Mouse (Mus musculus) midbrain, embryonic 10.5 days (tissue): Measurements from ENCODE around the gene Arap2. TPM values are rescaled to one million over a fixed set of nuclear protein-coding genes. Genes with fewer than 3 reads are reported as not detected.

Source experiments
- DNase-seq: peaks from one replicate; pipeline ENCODE4 v3.0.0-alpha.2; 2017; ENCODE audit warnings: low spot score
- H3K27ac ChIP-seq: fragments of 300-500 bp; sonication (generic); replicated peaks from 2 replicates; pipeline ENCODE4 v1.5.1; 2016; ENCODE audit warnings: mild to moderate bottlenecking
- H3K27me3 ChIP-seq: fragments of 300-500 bp; sonication (generic); 2 replicates; pipeline ENCODE4 v1.6.1; 2016; ENCODE audit warnings: low read depth, mild to moderate bottlenecking; ENCODE audit not compliant: poor library complexity, severe bottlenecking
- H3K36me3 ChIP-seq: fragments of 300-500 bp; sonication (generic); 2 replicates; pipeline ENCODE4 v1.6.1; 2016; ENCODE audit warnings: mild to moderate bottlenecking, moderate library complexity
- H3K4me1 ChIP-seq: fragments of 300-500 bp; sonication (generic); 2 replicates; pipeline ENCODE4 v1.6.1; 2016
- H3K4me3 ChIP-seq: fragments of 300-500 bp; sonication (generic); 2 replicates; pipeline ENCODE4 v1.5.1; 2016; ENCODE audit warnings: mild to moderate bottlenecking, moderate library complexity
- H3K9me3 ChIP-seq: fragments of 300-500 bp; sonication (generic); replicated peaks from 2 replicates; pipeline ENCODE4 v1.6.1; 2016; ENCODE audit warnings: mild to moderate bottlenecking
- WGBS: fragments of 180-500 bp; shearing (Covaris S2); methylation state at CpG from one replicate; pipeline ENCODE4 v1.1.7; 2016; 5-methylcytosine and 5-hydroxymethylcytosine counted together
- polyA plus RNA-seq: library from polyadenylated mRNA; unstranded; fragments of >200 nt; fragmentation: Nextera tagmentation; extraction: Ambion mirVana; gene quantifications from 2 replicates; pipeline ENCODE4 v1.2.1, GENCODE M21; 2016

Gene Arap2
- polyA plus RNA-seq, 1 experiment from 2014 or later = 1.3 TPM

GRCm38 (mm10) chr5:62723261-62724105 lies 42.5 kb downstream of the Arap2 start:
- 81% methylated on average over 3 of the region's 3 CpGs for WGBS
- Histone ChIP-seq H3K36me3 (no peaks in the 10 kb centered on the region), H3K9me3 (no peaks in the 10 kb centered on the region), H3K27me3 (no peaks in the 10 kb centered on the region), H3K4me3 (no peak overlapping the region), H3K4me1 (no peaks in the 10 kb centered on the region), H3K27ac (no peak overlapping the region)
- no peak for DNase-seq

- no peak overlapping the region for H3K27ac ChIP-seq
- no peaks in the 10 kb centered on the region for H3K36me3 ChIP-seq
- no peaks in the 10 kb centered on the region for H3K4me1 ChIP-seq
- no peak overlapping the region for H3K4me3 ChIP-seq
- no peaks in the 10 kb centered on the region for H3K9me3 ChIP-seq
- no peak for DNase-seq
- WGBS = 94% methylated on average over 3 of the region's 3 CpGs
- H3K27me3 ChIP-seq = no peaks in the 10 kb centered on the region
These were observed 49.5 kb downstream of the Arap2 start for GRCm38 (mm10) chr5:62716468-62716867.

- Histone ChIP-seq H3K36me3 (no peaks in the 10 kb centered on the region), H3K27ac (no peak overlapping the region), H3K27me3 (no peaks in the 10 kb centered on the region), H3K4me1 (no peaks in the 10 kb centered on the region), H3K4me3 (no peak overlapping the region), H3K9me3 (no peaks in the 10 kb centered on the region)
- WGBS = 100% methylated on average over 1 of the region's 1 CpGs
- DNase-seq = no peak
These were observed 50.0 kb downstream of the Arap2 start for GRCm38 (mm10) chr5:62715977-62716376.

- Histone ChIP-seq H3K4me3 (no peak overlapping the region), H3K27ac (no peak overlapping the region), H3K4me1 (no peaks in the 10 kb centered on the region), H3K9me3 (no peaks in the 10 kb centered on the region), H3K27me3 (no peaks in the 10 kb centered on the region), H3K36me3 (no peaks in the 10 kb centered on the region)
- DNase-seq = no peak
- 80% methylated on average over 4 of the region's 4 CpGs for WGBS
These were observed 50.5 kb downstream of the Arap2 start for GRCm38 (mm10) chr5:62715436-62715835.

- Histone ChIP-seq H3K9me3 (no peaks in the 10 kb centered on the region), H3K27ac (no peak overlapping the region)
- DNase-seq = no peak
These were observed 55.0 kb downstream of the Arap2 start for GRCm38 (mm10) chr5:62710955-62711354.

GRCm38 (mm10) chr5:62706900-62707299 lies 59.1 kb downstream of the Arap2 start:
- Histone ChIP-seq H3K27ac (no peak overlapping the region), H3K4me1 (no peaks in the 10 kb centered on the region), H3K4me3 (no peak overlapping the region), H3K27me3 (no peaks in the 10 kb centered on the region), H3K36me3 (no peaks in the 10 kb centered on the region), H3K9me3 (no peaks in the 10 kb centered on the region)
- 47% methylated on average over 7 of the region's 7 CpGs for WGBS
- DNase-seq = peak; percentile 38

More at GRCm38 (mm10) chr5:62710955-62711354, 55.0 kb downstream of the Arap2 start:
- no peak overlapping the region for H3K4me3 ChIP-seq
- H3K27me3 ChIP-seq = no peaks in the 10 kb centered on the region
- H3K36me3 ChIP-seq = no peaks in the 10 kb centered on the region
- WGBS = 85% methylated on average over 6 of the region's 6 CpGs
- no peaks in the 10 kb centered on the region for H3K4me1 ChIP-seq

GRCm38 (mm10) chr5:62689965-62690364 lies 76.0 kb downstream of the Arap2 start:
- DNase-seq = no peak
- no peak overlapping the region for H3K27ac ChIP-seq
- H3K4me3 ChIP-seq = no peak overlapping the region
- no peaks in the 10 kb centered on the region for H3K4me1 ChIP-seq
- no peaks in the 10 kb centered on the region for H3K36me3 ChIP-seq
- H3K27me3 ChIP-seq = no peaks in the 10 kb centered on the region
- H3K9me3 ChIP-seq = no peaks in the 10 kb centered on the region
- WGBS = 87% methylated on average over 4 of the region's 4 CpGs

GRCm38 (mm10) chr5:62683751-62684150 lies 82.2 kb downstream of the Arap2 start:
- H3K27me3 ChIP-seq = no peaks in the 10 kb centered on the region
- H3K9me3 ChIP-seq = no peaks in the 10 kb centered on the region
- H3K4me3 ChIP-seq = no peak overlapping the region
- no peak for DNase-seq
- H3K27ac ChIP-seq = no peak overlapping the region
- 89% methylated on average over 3 of the region's 3 CpGs for WGBS
- H3K36me3 ChIP-seq = no peaks in the 10 kb centered on the region
- no peaks in the 10 kb centered on the region for H3K4me1 ChIP-seq

- 84% methylated on average over 3 of the region's 3 CpGs for WGBS
These were observed 82.8 kb downstream of the Arap2 start for GRCm38 (mm10) chr5:62683207-62683606.

GRCm38 (mm10) chr5:62677390-62677789 lies 88.6 kb downstream of the Arap2 start:
- H3K27me3 ChIP-seq = no peaks in the 10 kb centered on the region
- no peak for DNase-seq
- H3K4me1 ChIP-seq = peaks cover 9% of the 10 kb centered on the region
- H3K4me3 ChIP-seq = no peak overlapping the region
- no peaks in the 10 kb centered on the region for H3K36me3 ChIP-seq
- no peak overlapping the region for H3K27ac ChIP-seq
- 85% methylated on average over 7 of the region's 7 CpGs for WGBS
- H3K9me3 ChIP-seq = no peaks in the 10 kb centered on the region

More at GRCm38 (mm10) chr5:62683207-62683606, 82.8 kb downstream of the Arap2 start:
- Histone ChIP-seq H3K36me3 (no peaks in the 10 kb centered on the region), H3K4me1 (no peaks in the 10 kb centered on the region), H3K4me3 (no peak overlapping the region), H3K27ac (no peak overlapping the region), H3K27me3 (no peaks in the 10 kb centered on the region), H3K9me3 (no peaks in the 10 kb centered on the region)
- no peak for DNase-seq

- H3K4me1 ChIP-seq = peaks cover 9% of the 10 kb centered on the region
- 43% methylated on average over 9 of the region's 9 CpGs for WGBS
- no peak overlapping the region for H3K4me3 ChIP-seq
- no peaks in the 10 kb centered on the region for H3K27me3 ChIP-seq
- DNase-seq = no peak
- H3K27ac ChIP-seq = peak overlapping the region; percentile 64
- H3K9me3 ChIP-seq = no peaks in the 10 kb centered on the region
- H3K36me3 ChIP-seq = no peaks in the 10 kb centered on the region
These were observed 93.1 kb downstream of the Arap2 start for GRCm38 (mm10) chr5:62672736-62673436.

- no peaks in the 10 kb centered on the region for H3K9me3 ChIP-seq
- no peak overlapping the region for H3K27ac ChIP-seq
- DNase-seq = no peak
- H3K27me3 ChIP-seq = no peaks in the 10 kb centered on the region
- H3K36me3 ChIP-seq = no peaks in the 10 kb centered on the region
- no peak overlapping the region for H3K4me3 ChIP-seq
- H3K4me1 ChIP-seq = no peaks in the 10 kb centered on the region
These were observed 100.6 kb downstream of the Arap2 start for GRCm38 (mm10) chr5:62665329-62665728.

GRCm38 (mm10) chr5:62664847-62665246 lies 101.1 kb downstream of the Arap2 start:
- no peaks in the 10 kb centered on the region for H3K36me3 ChIP-seq
- no peak for DNase-seq
- 94% methylated on average over 4 of the region's 4 CpGs for WGBS
- no peaks in the 10 kb centered on the region for H3K27me3 ChIP-seq
- H3K4me1 ChIP-seq = no peaks in the 10 kb centered on the region
- H3K9me3 ChIP-seq = no peaks in the 10 kb centered on the region
- H3K4me3 ChIP-seq = no peak overlapping the region
- no peak overlapping the region for H3K27ac ChIP-seq
